Comparison of ENCODE assay signal across 10 mouse cellular contexts in the genomic region with DNA sequence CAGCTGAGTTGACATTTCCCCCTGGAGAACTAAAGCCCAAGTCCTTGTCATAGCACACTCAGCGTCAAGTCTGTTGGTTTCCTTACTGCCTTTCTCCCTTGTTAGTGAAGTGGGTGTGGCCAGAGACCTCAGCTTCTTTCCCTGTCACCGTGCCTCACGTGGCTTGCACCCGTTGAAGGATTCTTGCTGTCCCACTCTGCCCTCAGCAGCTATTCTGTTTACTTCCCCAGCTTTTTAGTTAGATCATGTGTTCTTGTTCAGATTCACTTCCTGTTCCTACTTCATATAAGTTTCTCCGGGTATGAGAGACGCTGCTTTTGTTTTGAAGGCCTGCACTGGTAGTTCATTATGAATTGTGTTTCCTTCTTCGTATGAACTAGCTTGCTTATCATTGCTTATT.
DNase-seq lines count a peak whose midpoint lies in the region; ATAC-seq lines count a peak whose summit lies in the region.
"Had no signal": no experiment of that assay in that cellular context is flagged by ENCODE, and none has a peak within 500 bp of the region (broad histone marks: within the 10 kb centered on the region; RNA-seq: fewer than 3 reads in every experiment).

No protein-coding gene starts in this region.

- H3K27me3 ChIP-seq in forebrain, embryonic 12.5 days, result peaks cover 4% of the 10 kb centered on the region; the same call in 1 of the 2 replicates
- H3K27me3 ChIP-seq: midbrain, embryonic 12.5 days had no signal

- 75% methylated on average over 7 of the region's 7 CpGs for WGBS in forebrain, embryonic 12.5 days

- H3K4me1 ChIP-seq in forebrain, embryonic 12.5 days, result no peaks in the 10 kb centered on the region
- H3K4me1 ChIP-seq: hindbrain, embryonic 15.5 days; midbrain, embryonic 12.5 days had no signal

- no peak overlapping the region for H3K9ac ChIP-seq in forebrain, embryonic 12.5 days
- H3K9ac ChIP-seq: hindbrain, embryonic 15.5 days; midbrain, embryonic 12.5 days had no signal

- ATAC-seq in megakaryocyte-erythroid progenitor cell, adult 5-6 weeks (replicated peaks; ENCODE audit: low FRiP score, low TSS enrichment, poor library complexity, severe bottlenecking), result 0 out of 2 replicates have a peak, but pooled peaks have one; percentile 50
- no peak for ATAC-seq in forebrain, embryonic 12.5 days (ENCODE audit: low FRiP score)

- no peak overlapping the region for H3K4me3 ChIP-seq in forebrain, embryonic 12.5 days (replicated peaks)
- H3K4me3 ChIP-seq: hindbrain, embryonic 15.5 days; midbrain, embryonic 12.5 days had no signal

- peak; percentile 30 for DNase-seq in gastrocnemius, postnatal 25 days
- DNase-seq in gastrocnemius, postnatal 10 days, result no peak
- peak; percentile 47 for DNase-seq in CD4-positive, CD25-positive, alpha-beta regulatory T cell, adult 2 months (ENCODE audit: low read depth, low spot score)
- DNase-seq in heart, postnatal 4 days, result peak; percentile 8
- no peak for DNase-seq in retina, postnatal 1 day
- DNase-seq in right cerebral cortex, adult 18-20 months, result no peak

- no peak overlapping the region for H3K4me2 ChIP-seq in forebrain, embryonic 12.5 days
- H3K4me2 ChIP-seq: hindbrain, embryonic 15.5 days; midbrain, embryonic 12.5 days had no signal

- no peaks in the 10 kb centered on the region for H3K36me3 ChIP-seq in forebrain, embryonic 12.5 days (replicated peaks)
- H3K36me3 ChIP-seq: hindbrain, embryonic 15.5 days; midbrain, embryonic 12.5 days had no signal

- no peak overlapping the region for H3K27ac ChIP-seq in forebrain, embryonic 12.5 days
- H3K27ac ChIP-seq: hindbrain, embryonic 15.5 days; midbrain, embryonic 12.5 days had no signal

- no peaks in the 10 kb centered on the region for H3K9me3 ChIP-seq in forebrain, embryonic 12.5 days
- H3K9me3 ChIP-seq: hindbrain, embryonic 15.5 days; midbrain, embryonic 12.5 days had no signal

Comparison
In these comparisons a context has a peak if more than half of its experiments do, and no peak if none do; other contexts are left out.
1. DNase-seq: peak in gastrocnemius, postnatal 25 days (single experiment), CD4-positive, CD25-positive, alpha-beta regulatory T cell, adult 2 months (single experiment) and heart, postnatal 4 days (single experiment); none in gastrocnemius, postnatal 10 days (single experiment), retina, postnatal 1 day (single experiment) and right cerebral cortex, adult 18-20 months (single experiment).